Mouse (Mus musculus) liver, embryonic 14.5 days (tissue): ENCODE measurements around the gene Acsbg1. TPM values are rescaled to one million over a fixed set of nuclear protein-coding genes. Genes with fewer than 3 reads are reported as not detected.
"Not testable (repeated sequence)": the region's sequence is repeated elsewhere in the genome, so short reads cannot be mapped to it uniquely, and the experiment has no call there.

Experiments
- ATAC-seq: fragments of 200-750 bp; cut with Nextera tagmentation; 2 replicates; pipeline ENCODE4 v1.8.0; 2017; ENCODE audit warnings: moderate number of reproducible peaks, mild to moderate bottlenecking, moderate library complexity; ENCODE audit not compliant: insufficient read depth
- DNase-seq, 3 experiments: peaks; one replicate each; pipeline ENCODE4 v3.0.0-alpha.2; 2012 to 2013; ENCODE audit warnings: low read depth in 3 of 3, low spot score in 3 of 3
- H3K27ac ChIP-seq: fragments of 300-500 bp; sonication (generic); 2 replicates; pipeline ENCODE4 v1.5.1; 2014; ENCODE audit warnings: moderate library complexity, mild to moderate bottlenecking, control low read depth, inconsistent platforms
- H3K27me3 ChIP-seq: fragments of 300-500 bp; sonication (generic); 2 replicates; pipeline ENCODE4 v1.6.1; 2014; ENCODE audit warnings: mild to moderate bottlenecking, low read length, moderate library complexity; ENCODE audit not compliant: control insufficient read depth, insufficient read depth
- H3K36me3 ChIP-seq: fragments of 300-500 bp; sonication (generic); replicated peaks from 2 replicates; pipeline ENCODE4 v1.6.1; 2014; ENCODE audit warnings: low read depth; ENCODE audit not compliant: control insufficient read depth, insufficient read depth
- H3K4me1 ChIP-seq, 2 experiments: fragments of 200-500 bp in 1 of 2; fragments of 300-500 bp in 1 of 2; sonication (generic) in 1 of 2; replicated peaks; 2 replicates each; pipeline ENCODE4 v1.6.1; 2012 to 2014; ENCODE audit warnings: antibody characterized with exemption in 1 of 2, inconsistent platforms in 1 of 2, low read length in 1 of 2; ENCODE audit not compliant: control insufficient read depth in 2 of 2, insufficient read depth in 2 of 2
- H3K4me2 ChIP-seq: fragments of 300-500 bp; sonication (generic); 2 replicates; pipeline ENCODE4 v1.6.1; 2014; ENCODE audit warnings: low read depth, mild to moderate bottlenecking, control low read depth, moderate library complexity
- H3K4me3 ChIP-seq, 2 experiments: fragments of 200-500 bp in 1 of 2; fragments of 300-500 bp in 1 of 2; sonication (generic) in 1 of 2; 2 replicates each; pipeline ENCODE4 v1.5.1; 2012 to 2014; ENCODE audit warnings: low read depth in 2 of 2, low read length in 2 of 2, mild to moderate bottlenecking in 2 of 2, control low read depth in 1 of 2, inconsistent platforms in 1 of 2, moderate library complexity in 1 of 2; ENCODE audit not compliant: insufficient read depth in 1 of 2
- H3K9ac ChIP-seq: fragments of 300-500 bp; sonication (generic); replicated peaks from 2 replicates; pipeline ENCODE4 v1.6.1; 2014; ENCODE audit warnings: mild to moderate bottlenecking, control low read depth, moderate library complexity
- H3K9me3 ChIP-seq: fragments of 300-500 bp; sonication (generic); 2 replicates; pipeline ENCODE4 v1.6.1; 2016; ENCODE audit warnings: low read length, mixed read lengths; ENCODE audit not compliant: control insufficient read depth
- CTCF ChIP-seq: IDR thresholded peaks from 2 replicates; pipeline ENCODE4 v1.5.1; 2016; ENCODE audit warnings: antibody characterized with exemption, low read depth, control low read depth
- EP300 ChIP-seq: IDR thresholded peaks from 2 replicates; pipeline ENCODE4 v1.6.1; 2016; ENCODE audit warnings: antibody characterized with exemption, low read depth
- WGBS: fragments of 180-500 bp; shearing (Covaris S2); extraction: QIAGEN DNeasy Blood & Tissue Kit; methylation state at CpG from one replicate; pipeline ENCODE4 v1.1.7; 2014; ENCODE audit not compliant: insufficient replicate concordance; 5-methylcytosine and 5-hydroxymethylcytosine counted together
- polyA plus RNA-seq, 2 experiments: library from polyadenylated mRNA; depleted of rRNA in 1 of 2; stranded (reverse) in 1 of 2; unstranded in 1 of 2; fragments of >200 nt; fragmentation: Nextera tagmentation in 1 of 2; extraction: Ambion mirVana in 1 of 2; gene quantifications; 2 replicates each; pipeline versions ENCODE4 v1.2.1 to v1.2.3; 2012 to 2014

Acsbg1 gene
- polyA plus RNA-seq, 2 experiments, result 0.04 to 0.13 TPM

DNA sequence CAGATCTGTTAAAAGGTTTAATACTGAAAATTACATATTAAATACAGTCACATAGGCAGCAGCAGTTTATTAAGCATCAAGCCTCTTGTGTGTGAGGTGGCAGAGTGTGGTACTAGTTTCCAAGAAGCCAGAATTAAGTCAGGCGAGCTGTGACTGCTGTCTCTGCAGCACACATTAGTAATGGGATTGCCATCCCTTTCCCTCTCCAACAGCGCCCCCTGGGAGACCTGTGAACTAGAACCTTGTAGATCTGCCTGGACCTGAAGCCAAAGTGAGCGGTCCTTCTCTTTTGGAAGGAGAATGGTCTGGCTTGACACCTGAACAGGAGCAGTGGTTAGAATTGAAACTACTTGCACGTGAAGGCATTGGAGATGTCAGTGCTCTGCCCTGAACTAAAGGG is 56.8 kb downstream of the Acsbg1 start:
- ATAC-seq (no peak), DNase-seq (no peak)
- peaks cover 8% of the 10 kb centered on the region for H3K36me3 ChIP-seq
- no peak overlapping the region for H3K27ac ChIP-seq
- H3K4me2 ChIP-seq, result no peak overlapping the region
- no peaks in the 10 kb centered on the region for H3K4me1 ChIP-seq
- H3K4me3 ChIP-seq, result no peak overlapping the region
- no peaks in the 10 kb centered on the region for H3K27me3 ChIP-seq
- TF ChIP-seq CTCF (peak; percentile 76), EP300 (no peak)
- H3K9me3 ChIP-seq, result no peaks in the 10 kb centered on the region
- WGBS, result 48% methylated on average over 4 of the region's 4 CpGs
- H3K9ac ChIP-seq, result no peak overlapping the region

DNA sequence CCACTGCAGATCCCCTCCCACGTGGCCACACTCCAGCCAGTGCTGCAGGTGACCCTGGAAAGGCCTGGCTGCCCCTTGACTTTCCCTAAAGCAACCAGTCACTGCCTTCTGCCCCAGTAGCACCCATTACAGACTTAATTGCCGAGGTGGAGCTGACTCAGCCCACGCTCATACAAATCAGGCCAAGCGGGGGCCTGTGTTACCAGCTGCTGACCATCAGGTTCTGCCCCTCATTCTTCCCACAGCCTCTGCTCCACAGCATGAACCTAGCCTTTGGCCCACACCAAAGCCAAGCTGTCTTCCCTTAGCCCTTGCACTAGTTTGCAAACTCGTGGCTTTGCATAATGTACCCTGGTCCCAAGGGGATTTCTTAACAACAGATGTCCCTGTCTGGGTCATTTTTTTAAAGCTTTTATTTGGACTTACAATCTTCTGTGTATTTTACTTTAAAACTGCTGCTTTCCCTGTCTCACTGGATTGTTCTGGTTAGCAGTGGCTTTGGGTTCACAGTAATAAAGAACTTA is 57.5 kb downstream of the Acsbg1 start:
- ATAC-seq (no peak), DNase-seq (no peak)
- Histone ChIP-seq H3K27ac (no peak overlapping the region), H3K36me3 (peaks cover 15% of the 10 kb centered on the region), H3K27me3 (no peaks in the 10 kb centered on the region), H3K4me3 (no peak overlapping the region), H3K9me3 (no peaks in the 10 kb centered on the region), H3K4me1 (no peaks in the 10 kb centered on the region), H3K4me2 (no peak overlapping the region), H3K9ac (no peak overlapping the region)
- whole genome bisulfite sequencing, result 75% methylated on average over 5 of the region's 5 CpGs
- TF ChIP-seq EP300 (no peak), CTCF (no peak)

DNA sequence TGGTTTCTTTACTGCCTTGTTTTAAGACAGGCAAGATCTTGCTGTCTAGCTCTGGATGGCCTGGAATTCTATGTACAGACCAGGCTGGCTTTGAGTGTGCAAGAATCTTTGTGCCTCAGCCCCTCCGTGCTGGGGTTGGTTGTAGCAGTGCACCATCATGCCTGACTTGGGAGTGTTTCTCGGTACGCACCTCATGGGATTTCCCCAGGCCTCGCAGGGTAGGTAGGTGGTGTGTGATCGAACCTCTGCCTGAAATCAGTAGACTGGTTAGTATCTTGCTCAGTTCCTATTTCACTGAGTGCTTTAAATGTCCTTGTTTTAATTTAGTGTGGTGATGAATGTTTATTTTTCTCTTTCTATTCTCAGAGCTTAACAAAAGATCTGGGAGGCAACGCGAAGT is 58.8 kb downstream of the Acsbg1 start:
- TF ChIP-seq EP300 (no peak), CTCF (no peak)
- no peak overlapping the region for H3K4me3 ChIP-seq
- 82% methylated on average over 7 of the region's 7 CpGs for WGBS
- H3K27me3 ChIP-seq, result no peaks in the 10 kb centered on the region
- no peaks in the 10 kb centered on the region for H3K4me1 ChIP-seq
- ATAC-seq (no peak), DNase-seq (no peak)
- peaks cover 19% of the 10 kb centered on the region for H3K36me3 ChIP-seq
- H3K4me2 ChIP-seq, result no peak overlapping the region
- H3K9me3 ChIP-seq, result no peaks in the 10 kb centered on the region
- no peak overlapping the region for H3K9ac ChIP-seq
- H3K27ac ChIP-seq, result no peak overlapping the region

DNA sequence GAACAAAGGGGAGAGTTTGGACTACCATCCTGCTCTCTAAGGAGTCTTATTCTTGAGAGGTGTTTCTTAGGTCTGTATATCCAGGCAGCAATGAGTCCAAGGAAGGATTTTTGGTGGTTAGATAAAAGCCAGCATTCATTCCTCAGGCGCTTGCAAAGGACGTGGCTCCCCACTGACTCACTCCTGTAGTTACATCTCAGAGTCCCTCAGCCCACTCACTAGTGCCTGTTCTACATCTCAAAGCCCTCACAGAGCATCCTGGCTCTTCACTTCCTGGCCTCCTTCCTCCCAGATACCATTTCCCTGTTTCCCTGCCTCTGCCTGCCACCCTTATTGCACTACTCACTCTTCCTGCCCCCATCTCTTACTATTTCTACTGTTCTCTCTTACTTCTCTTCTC is 59.3 kb downstream of the Acsbg1 start:
- H3K27me3 ChIP-seq, result no peaks in the 10 kb centered on the region
- ATAC-seq (no peak), DNase-seq (no peak)
- TF ChIP-seq EP300 (no peak), CTCF (no peak)
- 83% methylated on average over 2 of the region's 2 CpGs for WGBS
- no peaks in the 10 kb centered on the region for H3K9me3 ChIP-seq
- H3K27ac ChIP-seq, result no peak overlapping the region
- H3K4me1 ChIP-seq, result no peaks in the 10 kb centered on the region
- no peak overlapping the region for H3K4me2 ChIP-seq
- H3K9ac ChIP-seq, result no peak overlapping the region
- H3K4me3 ChIP-seq, result no peak overlapping the region
- peaks cover 19% of the 10 kb centered on the region for H3K36me3 ChIP-seq

DNA sequence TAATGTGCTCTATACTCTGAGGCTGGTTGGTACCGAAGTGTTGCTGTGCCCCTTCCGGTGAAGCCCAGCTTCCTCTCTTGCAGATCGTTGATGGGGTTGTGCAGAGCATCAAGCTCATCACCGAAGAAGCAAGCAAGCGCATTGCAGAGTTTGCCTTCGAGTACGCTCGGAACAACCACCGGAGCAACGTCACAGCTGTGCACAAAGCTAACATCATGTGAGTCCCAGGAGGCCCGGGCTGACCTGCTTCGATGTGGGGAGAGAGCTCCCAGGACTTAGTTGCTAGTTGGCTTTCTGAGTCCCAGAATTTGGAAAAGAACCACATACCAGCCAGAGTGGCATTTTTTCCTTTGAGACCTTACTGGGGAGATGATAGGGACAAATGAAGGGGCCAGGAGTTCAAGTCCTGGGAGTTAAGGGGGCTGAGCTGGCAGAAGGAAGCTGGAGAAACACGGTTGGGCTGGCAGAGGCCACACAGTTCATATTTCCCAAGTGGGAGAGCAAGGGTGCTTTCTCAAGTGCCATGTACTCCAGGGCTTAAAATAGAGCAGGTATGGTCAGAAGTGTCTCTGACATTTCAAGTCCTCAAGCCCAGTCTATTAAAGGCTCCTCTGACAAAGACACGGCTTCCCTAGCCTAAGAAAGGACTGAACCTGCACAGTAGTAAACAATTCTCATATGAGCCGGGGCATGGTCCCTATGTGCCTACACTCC is 64.8 kb downstream of the Acsbg1 start:
- 88% methylated on average over 15 of the region's 15 CpGs for WGBS
- TF ChIP-seq CTCF (no peak), EP300 (no peak)
- no peak for ATAC-seq
- no peak for DNase-seq
- no peaks in the 10 kb centered on the region for H3K9me3 ChIP-seq
- no peak overlapping the region for H3K4me2 ChIP-seq
- H3K27me3 ChIP-seq, result no peaks in the 10 kb centered on the region
- no peaks in the 10 kb centered on the region for H3K4me1 ChIP-seq
- peaks cover 50% of the 10 kb centered on the region for H3K36me3 ChIP-seq
- H3K9ac ChIP-seq, result no peak overlapping the region
- no peak overlapping the region for H3K4me3 ChIP-seq
- no peak overlapping the region for H3K27ac ChIP-seq

DNA sequence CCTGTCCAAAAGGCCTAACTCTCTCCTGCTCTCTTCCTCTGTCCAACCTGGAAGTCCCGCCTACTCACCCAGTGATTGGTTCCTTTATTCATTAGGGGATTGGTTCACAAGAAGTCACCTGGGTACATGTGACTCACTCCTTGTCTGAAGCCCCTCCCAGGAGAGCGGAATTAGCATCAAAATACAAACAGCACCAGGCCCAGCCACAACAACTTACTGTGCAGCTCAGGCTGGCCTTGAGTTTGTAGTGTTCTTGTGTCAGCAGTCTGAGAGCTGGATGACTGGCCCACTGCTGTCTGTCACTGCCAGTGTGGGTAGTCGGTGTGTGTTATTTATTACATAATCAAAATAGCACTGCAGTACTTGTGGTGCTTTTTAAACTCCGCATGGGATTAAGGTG is 68.0 kb downstream of the Acsbg1 start:
- not testable (repeated sequence) for H3K9me3 ChIP-seq, DNase-seq, ATAC-seq, H3K27ac ChIP-seq, H3K4me2 ChIP-seq, H3K9ac ChIP-seq, H3K27me3 ChIP-seq, H3K4me3 ChIP-seq, H3K4me1 ChIP-seq
- H3K36me3 ChIP-seq, result peaks cover 34% of the 10 kb centered on the region
- 80% methylated on average over 4 of the region's 4 CpGs for WGBS
